Mouse (Mus musculus) retina, postnatal 7 days (tissue): Measurements from ENCODE around the gene Atp6v0d1.
"Not testable (repeated sequence)": the region's sequence is repeated elsewhere in the genome, so short reads cannot be mapped to it uniquely, and the experiment has no call there.

Experiments
- DNase-seq: peaks from one replicate; pipeline ENCODE4 v3.0.0-alpha.2; 2012; ENCODE audit warnings: low read depth, low spot score

Gene Atp6v0d1

GRCm38 (mm10) chr8:105565952-105566702, at the start of gene Atp6v0d1:
Atp6v0d1 (minus strand) TSS chr8:105566047.
- DNase-seq = peak; percentile 97

GRCm38 (mm10) chr8:105613830-105614511, 48.1 kb upstream of the Atp6v0d1 start:
- DNase-seq = no peak

- DNase-seq = no peak
Measured at GRCm38 (mm10) chr8:105613037-105613436, 47.2 kb upstream of the Atp6v0d1 start.

GRCm38 (mm10) chr8:105611836-105612235, 46.0 kb upstream of the Atp6v0d1 start:
- DNase-seq = no peak

GRCm38 (mm10) chr8:105609771-105610170, 43.9 kb upstream of the Atp6v0d1 start:
- no peak for DNase-seq

- no peak for DNase-seq
Measured at GRCm38 (mm10) chr8:105609355-105609754, 43.5 kb upstream of the Atp6v0d1 start.

GRCm38 (mm10) chr8:105607684-105608083, 41.8 kb upstream of the Atp6v0d1 start:
- DNase-seq = no peak

- DNase-seq = no peak
Measured at GRCm38 (mm10) chr8:105607062-105607461, 41.2 kb upstream of the Atp6v0d1 start.

- DNase-seq = no peak
Measured at GRCm38 (mm10) chr8:105606189-105607023, 40.6 kb upstream of the Atp6v0d1 start.

GRCm38 (mm10) chr8:105605491-105606188, 39.8 kb upstream of the Atp6v0d1 start:
- DNase-seq = no peak

GRCm38 (mm10) chr8:105604804-105605381, 39.0 kb upstream of the Atp6v0d1 start, which contains the start of gene Ripor1:
Ripor1 (plus strand) TSS chr8:105605255.
- DNase-seq = no peak

GRCm38 (mm10) chr8:105602540-105602939, 36.7 kb upstream of the Atp6v0d1 start:
- DNase-seq = not testable (repeated sequence)

- DNase-seq = no peak
Measured at GRCm38 (mm10) chr8:105601301-105601700, 35.5 kb upstream of the Atp6v0d1 start.

GRCm38 (mm10) chr8:105598777-105599176, 32.9 kb upstream of the Atp6v0d1 start:
- DNase-seq = no peak

- no peak for DNase-seq
Measured at GRCm38 (mm10) chr8:105596362-105597034, 30.7 kb upstream of the Atp6v0d1 start.

GRCm38 (mm10) chr8:105594451-105595242, 28.8 kb upstream of the Atp6v0d1 start:
- no peak for DNase-seq

GRCm38 (mm10) chr8:105593859-105594258, 28.0 kb upstream of the Atp6v0d1 start:
- DNase-seq = no peak

GRCm38 (mm10) chr8:105592431-105592830, 26.6 kb upstream of the Atp6v0d1 start:
- DNase-seq = no peak

- no peak for DNase-seq
Measured at GRCm38 (mm10) chr8:105579719-105580118, 13.9 kb upstream of the Atp6v0d1 start.

GRCm38 (mm10) chr8:105575538-105575937, 9.7 kb upstream of the Atp6v0d1 start:
- no peak for DNase-seq
